Mouse (Mus musculus): ENCODE results near the gene Cntnap5a.

Cntnap5a gene

GRCm38 (mm10) chr1:116366171-116366570 is 681.6 kb downstream of the Cntnap5a start:
- DNase-seq (ENCODE audit: extremely low spot score): no peak

DNA sequence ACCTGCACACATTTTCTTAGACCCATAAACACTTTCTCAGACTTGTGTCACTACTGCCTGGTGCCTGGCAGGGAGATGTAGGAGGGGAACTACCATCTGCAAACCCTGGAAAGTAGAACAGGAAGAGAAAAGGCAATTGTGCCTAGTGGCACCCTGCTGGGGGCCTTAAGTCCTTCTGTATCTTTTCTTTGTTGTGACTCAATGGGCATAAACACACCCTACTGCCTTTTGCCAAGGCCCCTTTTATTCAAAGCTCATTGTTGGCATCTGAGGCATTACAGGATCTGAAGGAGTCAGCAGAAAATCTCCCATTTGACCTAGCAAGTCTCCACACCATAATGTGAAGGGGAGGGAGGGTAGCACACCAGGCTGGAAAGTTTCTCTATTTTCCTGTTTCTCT is 682.2 kb downstream of the Cntnap5a start:
- DNase-seq (ENCODE audit: extremely low spot score): peak; percentile 15

GRCm38 (mm10) chr1:116367572-116367971 is 683.0 kb downstream of the Cntnap5a start:
- no peak for DNase-seq (ENCODE audit: extremely low spot score)

GRCm38 (mm10) chr1:116370817-116371216 is 686.3 kb downstream of the Cntnap5a start:
- DNase-seq (ENCODE audit: extremely low spot score): no peak

GRCm38 (mm10) chr1:116373551-116373950 is 689.0 kb downstream of the Cntnap5a start:
- no peak for DNase-seq (ENCODE audit: extremely low spot score)

- no peak for DNase-seq (ENCODE audit: extremely low spot score)
Measured at GRCm38 (mm10) chr1:116392390-116392789, 707.8 kb downstream of the Cntnap5a start.

DNA sequence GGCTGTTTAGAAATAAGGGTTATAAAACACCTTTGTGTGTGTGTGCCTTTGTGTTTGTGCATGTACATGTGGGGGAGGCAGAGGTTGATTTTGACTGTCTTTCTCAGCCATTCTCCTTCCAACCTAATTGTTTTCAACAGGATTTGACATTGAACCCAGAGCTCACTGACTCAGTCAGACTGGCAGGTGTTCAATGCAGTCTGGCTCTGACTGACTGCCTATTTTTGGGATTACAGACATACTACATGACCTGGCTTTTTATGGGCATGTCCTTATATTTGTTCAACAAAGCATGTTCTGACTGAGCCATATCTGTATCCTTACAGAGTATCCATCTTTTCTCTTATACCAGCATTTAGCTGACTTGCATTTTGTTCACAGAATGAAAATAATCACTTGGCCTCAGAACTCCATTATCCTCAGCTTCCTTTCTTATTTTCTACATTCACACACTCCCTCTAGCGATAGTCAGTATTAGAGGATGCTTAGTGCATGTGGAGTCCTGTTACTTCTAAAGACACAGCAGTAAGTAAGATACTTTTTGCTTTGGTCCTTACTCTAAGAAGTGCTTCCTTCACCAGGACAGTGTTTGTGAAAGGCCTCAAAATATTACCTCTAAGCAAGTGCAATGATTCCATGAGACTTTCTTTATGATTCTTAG is 717.6 kb downstream of the Cntnap5a start:
- DNase-seq (ENCODE audit: extremely low spot score): no peak

- DNase-seq (ENCODE audit: extremely low spot score): no peak
Measured at GRCm38 (mm10) chr1:116409836-116410235, 725.3 kb downstream of the Cntnap5a start.

DNA sequence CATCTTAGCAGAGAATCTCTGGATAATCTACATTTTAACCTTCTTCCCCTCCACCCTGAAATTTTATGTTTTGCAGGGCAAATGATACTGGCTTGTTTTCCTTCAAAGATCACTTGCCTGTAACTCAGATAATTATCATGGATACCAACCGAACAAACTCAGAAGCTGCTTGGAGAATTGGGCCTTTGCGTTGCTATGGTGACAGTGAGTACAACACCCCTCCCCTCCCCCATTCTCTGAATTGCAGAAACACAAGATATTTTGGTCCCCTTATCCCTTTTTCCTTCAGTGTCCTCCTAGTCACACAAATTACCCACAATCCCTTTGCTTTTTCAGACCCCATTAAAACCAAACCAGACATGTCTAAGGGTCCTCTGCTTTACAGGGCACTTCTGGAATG is 743.8 kb downstream of the Cntnap5a start:
- no peak for DNase-seq (ENCODE audit: extremely low spot score)

GRCm38 (mm10) chr1:116455115-116455717 is 770.7 kb downstream of the Cntnap5a start:
- no peak for DNase-seq (ENCODE audit: extremely low spot score)

- peak; percentile 51 for DNase-seq (ENCODE audit: extremely low spot score)
Measured at GRCm38 (mm10) chr1:116477703-116478102, 793.1 kb downstream of the Cntnap5a start.

DNA sequence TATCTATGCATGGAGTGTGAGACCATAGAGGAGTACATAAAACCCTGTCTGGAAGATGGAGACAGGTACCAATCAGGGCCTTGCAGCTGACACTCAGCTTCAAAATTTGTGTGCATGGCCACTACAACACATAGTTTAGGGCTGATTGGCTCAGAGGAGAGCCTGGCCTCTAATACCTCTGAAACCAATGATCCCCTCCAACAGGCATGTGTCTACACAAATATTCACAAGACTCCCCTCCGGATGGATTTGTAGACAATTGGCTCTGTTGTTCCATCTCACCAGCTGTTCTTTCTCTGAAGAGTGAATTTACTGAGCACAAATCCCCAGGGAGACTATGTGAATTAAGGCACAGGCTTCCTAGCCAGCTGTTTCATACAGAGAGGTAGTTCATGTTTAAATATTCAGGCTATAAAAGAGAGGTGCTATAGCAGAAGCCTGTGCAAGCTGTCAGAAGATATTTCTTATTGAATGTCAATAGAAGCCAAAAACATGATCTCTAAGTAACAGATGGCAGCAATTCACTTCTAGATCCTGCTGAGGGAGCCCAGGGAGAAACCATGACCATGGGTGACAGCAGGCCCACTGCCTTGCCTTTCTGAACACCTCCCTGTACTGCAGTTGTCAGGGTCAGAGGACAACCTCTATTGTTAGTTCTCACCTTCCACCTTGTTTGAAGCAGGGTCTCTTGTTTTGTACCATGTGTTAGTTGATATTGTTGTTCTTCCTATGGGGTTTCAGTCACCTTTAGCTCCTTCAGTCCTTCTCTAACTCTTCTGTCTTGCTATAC is 804.4 kb downstream of the Cntnap5a start:
- no peak for DNase-seq (ENCODE audit: extremely low spot score)

DNA sequence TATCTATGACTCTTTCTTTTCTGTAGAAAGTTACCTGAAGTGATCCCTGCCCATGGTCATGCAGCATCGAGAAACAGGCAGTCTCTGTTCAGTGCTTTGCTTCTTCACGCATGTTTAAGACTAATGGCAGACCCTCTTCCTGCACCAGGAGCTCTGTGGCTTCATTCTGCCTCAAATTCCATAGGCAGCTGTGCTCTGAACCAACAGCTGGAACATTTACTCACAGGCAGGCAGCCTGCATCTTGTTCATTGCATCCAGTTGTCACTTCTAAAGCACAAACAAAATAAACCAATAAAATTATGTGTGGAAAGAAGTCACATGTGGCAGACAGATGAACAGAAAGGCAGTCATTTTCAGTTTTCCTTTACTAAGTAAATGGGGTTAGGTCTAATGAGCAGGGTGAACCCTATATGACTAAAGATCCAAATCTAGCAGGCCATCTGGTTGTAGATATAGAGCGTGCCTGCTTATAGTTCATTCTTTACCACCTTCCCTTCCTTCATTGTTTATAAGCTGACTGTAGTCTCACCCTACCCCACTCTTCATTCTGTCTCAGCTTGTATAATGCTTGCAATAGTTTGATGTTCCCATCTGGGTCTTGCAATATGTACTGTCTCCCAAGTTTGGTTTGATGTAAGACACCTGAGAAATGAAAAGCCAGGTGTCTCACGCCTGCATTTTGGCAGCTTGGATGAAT is 893.6 kb downstream of the Cntnap5a start:
- DNase-seq (ENCODE audit: extremely low spot score): no peak

GRCm38 (mm10) chr1:116616272-116616671 is 931.7 kb downstream of the Cntnap5a start:
- DNase-seq (ENCODE audit: extremely low spot score): no peak

Data from embryo, embryonic 9.5 days (tissue).